Mouse (Mus musculus): ENCODE data around the gene Ankrd45. TPM values are rescaled to one million over a fixed set of nuclear protein-coding genes. Genes with fewer than 3 reads are reported as not detected.

The Ankrd45 gene
- polyA plus RNA-seq (2014; fragmentation: Nextera tagmentation; extraction: Ambion mirVana) = 8.0 and 8.5 TPM in 2 replicates

DNA sequence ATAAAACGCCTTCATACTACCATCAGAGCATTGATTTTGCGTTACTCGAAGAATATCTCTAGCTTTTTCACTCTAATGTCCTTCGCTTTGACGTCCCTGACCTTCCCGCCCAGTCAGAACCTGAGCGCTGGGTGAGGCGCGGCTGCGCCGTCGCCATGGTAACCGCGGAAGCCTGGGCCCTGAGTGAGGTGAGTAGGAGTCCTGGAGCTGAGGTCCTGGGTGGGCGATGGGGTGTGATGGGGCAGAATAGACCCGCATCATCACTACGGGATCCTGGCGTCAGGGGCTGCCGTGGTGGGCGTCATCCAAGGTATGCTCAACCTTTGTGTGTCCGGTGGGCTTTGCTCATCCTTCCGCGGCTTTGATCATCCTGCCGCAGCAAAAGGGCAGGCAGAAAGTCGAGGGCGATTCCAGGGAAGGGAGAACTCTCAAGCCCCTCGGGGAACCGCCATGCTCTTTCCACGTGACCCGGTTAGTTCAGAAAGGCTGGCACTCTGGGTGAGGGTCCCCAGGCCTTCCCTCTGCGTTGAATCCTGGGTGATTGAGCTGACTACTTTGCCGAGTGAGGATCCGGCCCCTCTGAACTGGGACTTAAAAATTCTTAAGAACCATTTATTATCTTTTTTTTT, at the start of gene Ankrd45:
Gene Ankrd45 (plus strand): TSS at position 161 of the 629 bp plus-strand sequence.
- peak within 1 kb of the TSS; percentile 43 for H3K4me3 ChIP-seq (ENCODE audit: low read depth, low read length)
- peak; percentile 82 for DNase-seq (ENCODE audit: low spot score)
- H3K9me3 ChIP-seq (ENCODE audit: control insufficient read depth, low read length) = no peaks in the 10 kb centered on the region
- no peak within 1 kb of the TSS for H3K27ac ChIP-seq (ENCODE audit: low read depth, low read length)
- peaks cover 3% of the 10 kb centered on the region; the same call in 1 of the 2 replicates for H3K4me1 ChIP-seq (replicated peaks; ENCODE audit: control insufficient read depth, insufficient read depth, low read length)
- H3K9ac ChIP-seq (ENCODE audit: low read length) = peak within 1 kb of the TSS; percentile 60
- H3K4me2 ChIP-seq (ENCODE audit: low read depth, low read length, severe bottlenecking) = peak within 1 kb of the TSS; percentile 75
- WGBS = 5% methylated on average over 33 of the region's 33 CpGs
- H3K36me3 ChIP-seq (ENCODE audit: control insufficient read depth, insufficient read depth, low read length) = no peaks in the 10 kb centered on the region
- no peaks in the 10 kb centered on the region for H3K27me3 ChIP-seq (ENCODE audit: control insufficient read depth, insufficient read depth, low read length)
- ATAC-seq (replicated peaks; ENCODE audit: low FRiP score) = peak; percentile 95

GRCm38 (mm10) chr1:161099721-161100405, 42.6 kb upstream of the Ankrd45 start:
- DNase-seq (ENCODE audit: low spot score) = no peak
- ATAC-seq (replicated peaks; ENCODE audit: low FRiP score) = no peak
- Histone ChIP-seq H3K9me3 (ENCODE audit: control insufficient read depth, low read length) (no peaks in the 10 kb centered on the region), H3K27me3 (ENCODE audit: control insufficient read depth, insufficient read depth, low read length) (no peaks in the 10 kb centered on the region), H3K4me2 (ENCODE audit: low read depth, low read length, severe bottlenecking) (no peak overlapping the region), H3K4me1 (replicated peaks; ENCODE audit: control insufficient read depth, insufficient read depth, low read length) (no peaks in the 10 kb centered on the region), H3K9ac (ENCODE audit: low read length) (no peak overlapping the region), H3K4me3 (ENCODE audit: low read depth, low read length) (no peak overlapping the region), H3K36me3 (ENCODE audit: control insufficient read depth, insufficient read depth, low read length) (no peaks in the 10 kb centered on the region), H3K27ac (ENCODE audit: low read depth, low read length) (no peak overlapping the region)
- 92% methylated on average over 4 of the region's 4 CpGs for WGBS

GRCm38 (mm10) chr1:161103842-161104241, 38.6 kb upstream of the Ankrd45 start:
- Histone ChIP-seq H3K27ac (ENCODE audit: low read depth, low read length) (no peak overlapping the region), H3K36me3 (ENCODE audit: control insufficient read depth, insufficient read depth, low read length) (no peaks in the 10 kb centered on the region), H3K4me3 (ENCODE audit: low read depth, low read length) (no peak overlapping the region), H3K4me1 (replicated peaks; ENCODE audit: control insufficient read depth, insufficient read depth, low read length) (no peaks in the 10 kb centered on the region), H3K27me3 (ENCODE audit: control insufficient read depth, insufficient read depth, low read length) (no peaks in the 10 kb centered on the region), H3K9ac (ENCODE audit: low read length) (no peak overlapping the region), H3K4me2 (ENCODE audit: low read depth, low read length, severe bottlenecking) (no peak overlapping the region), H3K9me3 (ENCODE audit: control insufficient read depth, low read length) (no peaks in the 10 kb centered on the region)
- ATAC-seq (replicated peaks; ENCODE audit: low FRiP score) = no peak
- DNase-seq (ENCODE audit: low spot score) = no peak
- 81% methylated on average over 1 of the region's 1 CpGs for WGBS

- WGBS = 92% methylated on average over 8 of the region's 8 CpGs
- H3K27ac ChIP-seq (ENCODE audit: low read depth, low read length) = no peak overlapping the region
- H3K4me3 ChIP-seq (ENCODE audit: low read depth, low read length) = no peak overlapping the region
- H3K9ac ChIP-seq (ENCODE audit: low read length) = no peak overlapping the region
- H3K36me3 ChIP-seq (ENCODE audit: control insufficient read depth, insufficient read depth, low read length) = no peaks in the 10 kb centered on the region
- no peaks in the 10 kb centered on the region for H3K4me1 ChIP-seq (replicated peaks; ENCODE audit: control insufficient read depth, insufficient read depth, low read length)
- no peak for DNase-seq (ENCODE audit: low spot score)
- ATAC-seq (replicated peaks; ENCODE audit: low FRiP score) = no peak
- no peak overlapping the region for H3K4me2 ChIP-seq (ENCODE audit: low read depth, low read length, severe bottlenecking)
- no peaks in the 10 kb centered on the region for H3K27me3 ChIP-seq (ENCODE audit: control insufficient read depth, insufficient read depth, low read length)
- no peaks in the 10 kb centered on the region for H3K9me3 ChIP-seq (ENCODE audit: control insufficient read depth, low read length)
Observed at GRCm38 (mm10) chr1:161109216-161109615, 33.3 kb upstream of the Ankrd45 start.

DNA sequence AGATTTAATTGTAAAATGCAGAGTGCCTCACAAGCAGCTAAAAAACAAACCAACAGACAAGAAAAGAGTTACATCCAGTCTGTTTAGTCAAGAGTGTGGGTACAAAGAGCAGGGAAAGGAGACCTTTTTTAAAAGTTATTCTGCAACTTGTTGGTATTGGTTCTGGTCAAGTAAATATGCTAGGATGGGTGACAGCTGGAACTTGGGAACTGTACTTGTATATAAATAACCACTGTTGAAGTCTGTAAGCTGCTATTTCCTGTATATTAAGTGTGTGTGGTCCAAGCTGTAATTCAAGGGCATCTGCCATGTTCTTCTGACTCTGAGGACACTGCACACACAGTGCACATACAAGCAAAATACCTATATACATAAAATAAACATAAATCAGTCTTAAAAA, 27.9 kb upstream of the Ankrd45 start:
- H3K9me3 ChIP-seq (ENCODE audit: control insufficient read depth, low read length) = no peaks in the 10 kb centered on the region
- no peaks in the 10 kb centered on the region for H3K36me3 ChIP-seq (ENCODE audit: control insufficient read depth, insufficient read depth, low read length)
- no peak for ATAC-seq (replicated peaks; ENCODE audit: low FRiP score)
- no peak for DNase-seq (ENCODE audit: low spot score)
- H3K4me2 ChIP-seq (ENCODE audit: low read depth, low read length, severe bottlenecking) = no peak overlapping the region
- H3K4me1 ChIP-seq (replicated peaks; ENCODE audit: control insufficient read depth, insufficient read depth, low read length) = no peaks in the 10 kb centered on the region
- no peak overlapping the region for H3K9ac ChIP-seq (ENCODE audit: low read length)
- no peaks in the 10 kb centered on the region for H3K27me3 ChIP-seq (ENCODE audit: control insufficient read depth, insufficient read depth, low read length)
- no peak overlapping the region for H3K4me3 ChIP-seq (ENCODE audit: low read depth, low read length)
- no peak overlapping the region for H3K27ac ChIP-seq (ENCODE audit: low read depth, low read length)

GRCm38 (mm10) chr1:161122661-161123418, 19.7 kb upstream of the Ankrd45 start:
- H3K9me3 ChIP-seq (ENCODE audit: control insufficient read depth, low read length) = no peaks in the 10 kb centered on the region
- no peak overlapping the region for H3K27ac ChIP-seq (ENCODE audit: low read depth, low read length)
- no peak for DNase-seq (ENCODE audit: low spot score)
- H3K27me3 ChIP-seq (ENCODE audit: control insufficient read depth, insufficient read depth, low read length) = no peaks in the 10 kb centered on the region
- H3K9ac ChIP-seq (ENCODE audit: low read length) = no peak overlapping the region
- H3K4me3 ChIP-seq (ENCODE audit: low read depth, low read length) = no peak overlapping the region
- H3K4me1 ChIP-seq (replicated peaks; ENCODE audit: control insufficient read depth, insufficient read depth, low read length) = no peaks in the 10 kb centered on the region
- no peaks in the 10 kb centered on the region for H3K36me3 ChIP-seq (ENCODE audit: control insufficient read depth, insufficient read depth, low read length)
- 89% methylated on average over 10 of the region's 10 CpGs for WGBS
- no peak overlapping the region for H3K4me2 ChIP-seq (ENCODE audit: low read depth, low read length, severe bottlenecking)
- no peak for ATAC-seq (replicated peaks; ENCODE audit: low FRiP score)

DNA sequence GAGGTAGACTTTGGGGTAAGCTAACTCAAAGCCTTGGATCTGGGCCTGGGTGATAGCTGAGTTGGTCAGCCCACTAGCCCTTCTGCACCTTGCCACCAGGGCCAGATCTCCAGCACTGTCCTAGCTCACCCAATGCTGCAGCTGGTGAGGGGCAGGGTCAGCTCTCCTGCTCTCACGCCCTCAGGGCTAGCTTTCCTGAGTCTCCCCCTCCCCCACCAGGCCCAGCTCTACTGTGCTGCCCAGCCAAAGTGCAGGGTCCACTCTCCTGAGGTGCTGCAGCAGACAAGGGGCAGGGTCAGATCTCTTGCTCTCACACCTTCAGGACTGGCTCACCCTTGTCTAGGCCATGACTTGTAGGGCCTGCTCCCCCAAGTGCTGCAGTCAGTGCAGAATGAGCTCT, 16.0 kb upstream of the Ankrd45 start:
- H3K27ac ChIP-seq (ENCODE audit: low read depth, low read length) = no peak overlapping the region
- H3K4me2 ChIP-seq (ENCODE audit: low read depth, low read length, severe bottlenecking) = no peak overlapping the region
- no peaks in the 10 kb centered on the region for H3K36me3 ChIP-seq (ENCODE audit: control insufficient read depth, insufficient read depth, low read length)
- H3K9ac ChIP-seq (ENCODE audit: low read length) = no peak overlapping the region
- WGBS = 72% methylated on average over 1 of the region's 1 CpGs
- no peaks in the 10 kb centered on the region for H3K9me3 ChIP-seq (ENCODE audit: control insufficient read depth, low read length)
- H3K27me3 ChIP-seq (ENCODE audit: control insufficient read depth, insufficient read depth, low read length) = no peaks in the 10 kb centered on the region
- no peak for DNase-seq (ENCODE audit: low spot score)
- ATAC-seq (replicated peaks; ENCODE audit: low FRiP score) = no peak
- H3K4me3 ChIP-seq (ENCODE audit: low read depth, low read length) = no peak overlapping the region
- 0 out of 2 replicates have a peak, but pooled peaks cover 2% of the 10 kb centered on the region for H3K4me1 ChIP-seq (replicated peaks; ENCODE audit: control insufficient read depth, insufficient read depth, low read length)

DNA sequence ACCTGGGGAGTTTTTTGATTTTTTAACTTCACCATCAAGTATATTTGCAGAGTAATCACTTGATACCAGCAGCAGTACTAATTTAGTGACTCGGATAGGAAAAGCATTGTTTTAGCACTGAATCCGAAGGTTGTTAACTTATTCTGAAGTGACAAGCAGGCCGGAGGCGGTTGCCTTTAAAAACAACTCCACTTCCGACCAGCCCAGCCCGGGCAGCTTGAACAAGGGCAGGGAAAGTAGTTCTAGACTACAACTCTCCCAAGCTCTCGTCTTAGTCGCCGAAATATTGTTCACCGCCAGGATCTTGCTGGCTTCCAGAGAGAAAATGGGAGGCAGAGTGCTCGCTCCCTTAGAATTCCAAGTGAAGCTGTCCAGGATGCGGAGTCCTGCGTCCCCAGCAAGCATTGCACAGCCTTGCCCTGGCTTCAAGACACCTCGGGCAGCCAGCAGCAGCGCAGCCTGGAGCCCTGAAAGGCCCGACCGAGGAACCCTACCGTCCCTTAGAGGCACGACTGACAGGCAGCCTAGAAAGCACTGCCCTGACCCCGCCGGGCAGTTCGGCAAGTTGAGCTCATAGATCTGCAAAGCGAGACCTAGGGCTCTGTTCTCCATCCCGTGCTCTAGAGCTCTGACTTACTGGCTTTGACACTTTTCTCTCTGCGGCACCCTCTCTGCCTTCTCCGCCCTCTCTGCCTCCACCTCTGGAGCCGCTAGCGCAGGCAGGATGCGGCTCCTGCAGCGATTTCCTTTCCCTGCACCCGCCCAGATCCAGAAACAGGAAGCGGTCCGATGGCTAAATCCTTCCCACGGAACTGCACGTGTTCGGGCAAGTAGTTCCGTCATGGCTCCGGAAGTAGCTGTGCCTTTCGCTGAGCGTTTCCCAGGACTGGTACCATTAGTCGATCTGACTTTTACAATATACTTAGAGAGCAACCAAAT, 11.5 kb upstream of the Ankrd45 start, which contains the start of gene Klhl20:
Gene Klhl20 (minus strand): TSS at position 786 of the 939 bp plus-strand sequence.
- DNase-seq (ENCODE audit: low spot score) = peak; percentile 94
- WGBS = 2% methylated on average over 41 of the region's 41 CpGs
- no peaks in the 10 kb centered on the region for H3K36me3 ChIP-seq (ENCODE audit: control insufficient read depth, insufficient read depth, low read length)
- H3K4me1 ChIP-seq (replicated peaks; ENCODE audit: control insufficient read depth, insufficient read depth, low read length) = 0 out of 2 replicates have a peak, but pooled peaks cover 2% of the 10 kb centered on the region
- no peaks in the 10 kb centered on the region for H3K27me3 ChIP-seq (ENCODE audit: control insufficient read depth, insufficient read depth, low read length)
- no peak within 1 kb of the TSS for H3K27ac ChIP-seq (ENCODE audit: low read depth, low read length)
- peak within 1 kb of the TSS; percentile 77 for H3K9ac ChIP-seq (ENCODE audit: low read length)
- peak; percentile 93 for ATAC-seq (replicated peaks; ENCODE audit: low FRiP score)
- no peaks in the 10 kb centered on the region for H3K9me3 ChIP-seq (ENCODE audit: control insufficient read depth, low read length)
- peak within 1 kb of the TSS; percentile 61 for H3K4me3 ChIP-seq (ENCODE audit: low read depth, low read length)
- H3K4me2 ChIP-seq (ENCODE audit: low read depth, low read length, severe bottlenecking) = peak within 1 kb of the TSS; percentile 79

All from forebrain, embryonic 11.5 days (tissue).